Mouse (Mus musculus) midbrain, postnatal 0 days (tissue): ENCODE data around the gene D130043K22Rik. TPM values are rescaled to one million over a fixed set of nuclear protein-coding genes. Genes with fewer than 3 reads are reported as not detected.

Experiments used
- ATAC-seq: fragments of 200-750 bp; cut with Nextera tagmentation; 2 replicates; pipeline ENCODE4 v1.8.0; 2017; ENCODE audit warnings: moderate number of reproducible peaks, mild to moderate bottlenecking, moderate TSS enrichment, moderate library complexity; ENCODE audit not compliant: low FRiP score
- DNase-seq: peaks from one replicate; pipeline ENCODE4 v3.0.0-alpha.2; 2015; ENCODE audit warnings: low spot score
- H3K27ac ChIP-seq: fragments of 300-500 bp; sonication (generic); 2 replicates; pipeline ENCODE4 v1.5.1; 2014; ENCODE audit warnings: low read depth, mild to moderate bottlenecking, low read length, mixed read lengths
- H3K27me3 ChIP-seq: fragments of 300-500 bp; sonication (generic); 2 replicates; pipeline ENCODE4 v1.6.1; 2014; ENCODE audit warnings: low read length, control low read depth, mixed read lengths; ENCODE audit not compliant: insufficient read depth
- H3K36me3 ChIP-seq: fragments of 300-500 bp; sonication (generic); 2 replicates; pipeline ENCODE4 v1.6.1; 2014; ENCODE audit warnings: low read length, control low read depth, mixed read lengths; ENCODE audit not compliant: insufficient read depth
- H3K4me1 ChIP-seq: fragments of 300-500 bp; sonication (generic); 2 replicates; pipeline ENCODE4 v1.6.1; 2014; ENCODE audit warnings: mild to moderate bottlenecking, control low read depth, antibody characterized with exemption, low read length, mixed read lengths; ENCODE audit not compliant: insufficient read depth
- H3K4me2 ChIP-seq: fragments of 300-500 bp; sonication (generic); 2 replicates; pipeline ENCODE4 v1.6.1; 2014; ENCODE audit warnings: low read depth, mild to moderate bottlenecking, low read length, mixed read lengths; ENCODE audit not compliant: poor library complexity, severe bottlenecking
- H3K4me3 ChIP-seq: fragments of 300-500 bp; sonication (generic); 2 replicates; pipeline ENCODE4 v1.5.1; 2014; ENCODE audit warnings: low read depth, mild to moderate bottlenecking, low read length, moderate library complexity
- H3K9ac ChIP-seq: fragments of 300-500 bp; sonication (generic); replicated peaks from 2 replicates; pipeline ENCODE4 v1.6.1; 2014; ENCODE audit warnings: mild to moderate bottlenecking, low read length, moderate library complexity, mixed read lengths; ENCODE audit not compliant: poor library complexity, severe bottlenecking
- H3K9me3 ChIP-seq: fragments of 300-500 bp; sonication (generic); 2 replicates; pipeline ENCODE4 v1.6.1; 2016; ENCODE audit warnings: low read length, control low read depth
- CTCF ChIP-seq: IDR thresholded peaks from 2 replicates; pipeline ENCODE4 v1.5.1; 2016; ENCODE audit warnings: antibody characterized with exemption, mild to moderate bottlenecking
- WGBS: fragments of 180-500 bp; shearing (Covaris S2); extraction: QIAGEN DNeasy Blood & Tissue Kit; methylation state at CpG from one replicate; pipeline ENCODE4 v1.1.7; 2014; 5-methylcytosine and 5-hydroxymethylcytosine counted together
- polyA plus RNA-seq: library from polyadenylated mRNA; unstranded; fragments of >200 nt; fragmentation: Nextera tagmentation; extraction: Ambion mirVana; gene quantifications from 2 replicates; pipeline ENCODE4 v1.2.1, GENCODE M21; 2015
- total RNA-seq: library from RNA; depleted of rRNA; stranded (reverse); fragments of >200 nt; gene quantifications from 2 replicates; pipeline ENCODE4 v1.2.3, GENCODE M21; 2014

Gene D130043K22Rik
- total and polyA plus RNA-seq, 2 experiments from 2014 or later: 9.4 to 13.8 TPM

DNA sequence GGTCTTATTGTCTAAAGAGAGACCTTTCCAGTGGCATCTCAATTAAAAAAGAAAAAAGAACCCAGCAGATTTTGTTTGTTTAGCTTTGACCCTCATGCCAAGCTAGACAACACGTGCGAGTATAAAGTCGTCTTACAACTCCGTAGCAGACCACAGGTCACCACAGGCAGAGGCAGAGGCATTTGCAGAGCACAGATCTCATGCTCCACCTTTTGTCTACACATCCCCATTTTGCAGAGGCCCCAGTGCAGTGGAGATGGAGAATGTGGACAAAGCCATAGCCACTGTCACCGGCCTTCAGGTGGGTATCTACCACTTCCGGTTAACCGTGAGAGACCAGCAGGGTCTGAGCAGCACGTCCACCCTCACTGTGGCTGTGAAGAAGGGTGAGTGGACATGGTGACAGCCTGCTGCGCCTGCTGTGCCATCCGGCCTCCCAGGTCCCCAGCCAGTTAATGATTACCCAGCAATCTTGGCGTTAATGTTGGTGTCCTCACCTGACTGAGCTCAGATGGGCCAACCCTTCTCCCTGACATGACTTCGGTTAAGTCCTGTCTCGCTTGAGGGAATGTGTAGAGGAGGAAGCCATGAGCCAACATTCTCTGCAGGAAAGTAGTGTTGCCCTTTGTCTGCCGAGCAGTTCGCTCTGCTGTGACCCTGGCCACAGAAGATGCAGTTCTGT lies 34.6 kb downstream of the D130043K22Rik start:
- ATAC-seq (no peak), DNase-seq (no peak)
- no peak overlapping the region for H3K27ac ChIP-seq
- 0 out of 2 replicates have a peak, but pooled peaks cover 6% of the 10 kb centered on the region for H3K9me3 ChIP-seq
- no peaks in the 10 kb centered on the region for H3K4me1 ChIP-seq
- no peak overlapping the region for H3K4me2 ChIP-seq
- peaks cover 35% of the 10 kb centered on the region; the same call in 1 of the 2 replicates for H3K36me3 ChIP-seq
- 90% methylated on average over 15 of the region's 15 CpGs for WGBS
- no peak overlapping the region for H3K4me3 ChIP-seq
- no peak overlapping the region for H3K9ac ChIP-seq
- H3K27me3 ChIP-seq: no peaks in the 10 kb centered on the region
- no peak for TF ChIP-seq CTCF

- H3K9me3 ChIP-seq: 0 out of 2 replicates have a peak, but pooled peaks cover 6% of the 10 kb centered on the region
- ATAC-seq (no peak), DNase-seq (no peak)
- TF ChIP-seq CTCF: no peak
- 81% methylated on average over 6 of the region's 6 CpGs for WGBS
- H3K4me3 ChIP-seq: no peak overlapping the region
- peaks cover 35% of the 10 kb centered on the region; the same call in 1 of the 2 replicates for H3K36me3 ChIP-seq
- H3K4me1 ChIP-seq: no peaks in the 10 kb centered on the region
- H3K27me3 ChIP-seq: no peaks in the 10 kb centered on the region
- no peak overlapping the region for H3K9ac ChIP-seq
- H3K27ac ChIP-seq: no peak overlapping the region
- H3K4me2 ChIP-seq: no peak overlapping the region
Measured at GRCm38 (mm10) chr13:24880208-24880607, 35.3 kb downstream of the D130043K22Rik start.

DNA sequence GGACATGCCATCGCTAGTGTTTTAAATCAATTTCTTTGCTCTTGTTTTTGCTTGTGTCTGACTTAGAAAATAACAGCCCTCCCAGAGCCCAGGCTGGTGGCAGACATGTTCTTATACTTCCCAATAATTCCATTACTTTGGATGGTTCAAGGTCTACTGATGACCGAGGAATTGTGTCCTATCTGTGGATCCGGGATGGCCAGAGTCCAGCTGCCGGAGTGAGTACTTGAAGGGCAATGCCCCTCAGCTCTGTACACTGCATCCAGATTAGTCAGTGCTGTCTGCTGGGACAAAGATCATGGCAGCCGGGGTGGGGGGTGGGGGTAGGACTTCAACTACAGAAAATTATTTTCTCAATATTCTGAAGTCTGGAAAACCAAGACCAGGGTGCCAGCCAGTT lies 35.8 kb downstream of the D130043K22Rik start:
- ATAC-seq: no peak
- H3K4me3 ChIP-seq: no peak overlapping the region
- 92% methylated on average over 5 of the region's 5 CpGs for WGBS

GRCm38 (mm10) chr13:24882411-24882810 lies 37.5 kb downstream of the D130043K22Rik start:
- no peak overlapping the region for H3K27ac ChIP-seq
- 95% methylated on average over 6 of the region's 6 CpGs for WGBS
- DNase-seq: no peak
- H3K36me3 ChIP-seq: peaks cover 38% of the 10 kb centered on the region
- H3K27me3 ChIP-seq: no peaks in the 10 kb centered on the region
- no peaks in the 10 kb centered on the region for H3K4me1 ChIP-seq
- ATAC-seq: no peak
- no peak for TF ChIP-seq CTCF
- H3K9me3 ChIP-seq: 0 out of 2 replicates have a peak, but pooled peaks cover 6% of the 10 kb centered on the region
- H3K9ac ChIP-seq: no peak overlapping the region
- H3K4me3 ChIP-seq: no peak overlapping the region
- H3K4me2 ChIP-seq: no peak overlapping the region

More for the DNA sequence above, 35.8 kb downstream of the D130043K22Rik start:
- Histone ChIP-seq H3K36me3 (peaks cover 37% of the 10 kb centered on the region), H3K9ac (no peak overlapping the region), H3K4me2 (no peak overlapping the region), H3K4me1 (no peaks in the 10 kb centered on the region), H3K9me3 (0 out of 2 replicates have a peak, but pooled peaks cover 6% of the 10 kb centered on the region), H3K27me3 (no peaks in the 10 kb centered on the region), H3K27ac (no peak overlapping the region)
- TF ChIP-seq CTCF: no peak
- no peak for DNase-seq

DNA sequence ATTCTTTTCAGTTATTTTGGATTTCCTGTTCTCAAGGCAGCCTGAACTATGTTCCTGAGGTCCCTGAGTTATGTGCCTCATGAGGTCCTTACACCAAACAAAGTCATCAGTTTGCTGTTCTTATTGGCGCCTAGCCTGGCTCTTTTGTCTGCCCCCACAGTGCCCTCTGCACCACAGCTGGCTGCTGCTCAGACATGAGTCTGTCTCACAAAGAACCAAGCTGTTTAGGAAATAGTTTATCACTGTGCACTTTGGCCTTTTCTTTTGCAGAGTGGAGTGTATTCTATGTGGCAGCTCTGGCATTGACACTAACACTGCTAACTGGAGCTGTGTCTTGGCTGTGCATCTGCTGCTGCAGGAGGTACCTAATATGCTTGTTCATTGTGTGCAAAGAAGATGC lies 44.6 kb downstream of the D130043K22Rik start:
- H3K36me3 ChIP-seq: peaks cover 19% of the 10 kb centered on the region
- DNase-seq (no peak), ATAC-seq (no peak)
- no peak overlapping the region for H3K27ac ChIP-seq
- H3K4me1 ChIP-seq: no peaks in the 10 kb centered on the region
- H3K9me3 ChIP-seq: no peaks in the 10 kb centered on the region
- H3K4me2 ChIP-seq: no peak overlapping the region
- H3K27me3 ChIP-seq: no peaks in the 10 kb centered on the region
- no peak for TF ChIP-seq CTCF
- WGBS: 70% methylated on average over 1 of the region's 1 CpGs
- no peak overlapping the region for H3K4me3 ChIP-seq
- no peak overlapping the region for H3K9ac ChIP-seq

DNA sequence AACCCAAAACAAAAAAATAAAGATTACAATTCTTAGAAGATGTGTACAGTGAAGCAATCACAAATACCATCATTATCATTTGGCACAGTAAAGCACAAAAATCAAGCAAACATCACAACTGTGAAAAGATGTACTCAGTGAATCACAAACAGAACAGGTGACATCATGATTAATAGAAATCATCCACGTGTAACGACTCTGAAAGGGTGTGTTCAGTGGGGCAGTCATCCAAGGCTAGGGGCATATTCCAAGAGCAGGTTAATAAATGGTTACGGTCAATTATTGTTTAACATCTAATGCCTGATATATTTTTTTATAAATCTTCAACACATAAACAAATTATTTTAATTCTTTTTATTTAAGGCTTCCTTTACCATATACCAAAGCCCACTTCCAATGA lies 47.6 kb downstream of the D130043K22Rik start:
- WGBS: 94% methylated on average over 3 of the region's 3 CpGs
- ATAC-seq (no peak), DNase-seq (no peak)
- Histone ChIP-seq H3K9ac (no peak overlapping the region), H3K4me2 (no peak overlapping the region), H3K27ac (no peak overlapping the region), H3K36me3 (peaks cover 15% of the 10 kb centered on the region), H3K9me3 (no peaks in the 10 kb centered on the region), H3K27me3 (no peaks in the 10 kb centered on the region), H3K4me1 (no peaks in the 10 kb centered on the region), H3K4me3 (no peak overlapping the region)
- TF ChIP-seq CTCF: no peak
